Mouse (Mus musculus) adrenal gland, postnatal 10 days (tissue): Measurements from ENCODE around the gene Lypd4. TPM values are rescaled to one million over a fixed set of nuclear protein-coding genes. Genes with fewer than 3 reads are reported as not detected.
"Not testable (repeated sequence)": the region's sequence is repeated elsewhere in the genome, so short reads cannot be mapped to it uniquely, and the experiment has no call there.

Experiments
- DNase-seq: peaks from one replicate; pipeline ENCODE4 v3.0.0; 2021; ENCODE audit warnings: mixed read lengths
- long read RNA-seq, 2 experiments: library from polyadenylated mRNA; stranded (forward); transcript quantifications; one replicate each; pipeline ENCODE4 v2.0.0; 2021
- total RNA-seq, 2 experiments: library from RNA; stranded (reverse); gene quantifications; 2 replicates each; pipeline ENCODE4 v1.2.3; 2021

The Lypd4 gene
- not detected for total RNA-seq
- long read RNA-seq, experiment 1: 0 reads
- long read RNA-seq, experiment 2: 0 reads

DNA sequence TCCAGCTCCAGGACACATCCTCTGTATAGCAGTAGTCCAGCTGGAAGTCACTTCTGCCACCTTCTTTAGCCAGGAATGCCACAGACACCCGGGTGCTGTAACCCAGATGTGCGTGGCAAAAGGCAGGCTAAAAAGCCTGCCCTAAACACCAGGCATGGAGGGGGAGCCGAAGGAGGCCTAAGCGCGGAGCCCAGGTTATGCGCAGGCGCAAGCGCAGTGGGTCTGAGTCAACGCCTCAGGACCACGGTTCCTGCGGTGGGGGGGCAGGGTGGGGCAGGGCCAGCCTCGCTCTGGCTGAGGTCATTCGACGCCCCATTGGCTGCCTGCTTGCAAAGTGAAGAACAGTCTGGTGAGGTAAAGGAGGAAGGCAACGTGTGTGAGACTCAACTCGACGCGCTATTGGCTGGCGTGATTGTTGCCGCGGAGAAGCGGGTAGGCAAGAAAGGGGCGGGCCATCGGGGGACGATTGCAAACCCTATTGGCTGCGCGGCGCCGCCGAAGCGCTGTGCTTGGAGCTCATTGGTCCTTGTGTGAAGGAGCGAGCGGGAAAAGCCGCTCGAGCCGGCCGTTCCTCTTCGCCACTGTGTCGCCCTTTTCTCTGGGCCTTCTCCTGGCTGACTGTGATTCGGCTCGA, at the start of gene Lypd4, which contains the start of gene Dmrtc2:
Lypd4 (minus strand) TSS at position 410 of the 634 bp plus-strand sequence.
Dmrtc2 (plus strand) TSS at position 526 of the 634 bp plus-strand sequence.
- no peak for DNase-seq

DNA sequence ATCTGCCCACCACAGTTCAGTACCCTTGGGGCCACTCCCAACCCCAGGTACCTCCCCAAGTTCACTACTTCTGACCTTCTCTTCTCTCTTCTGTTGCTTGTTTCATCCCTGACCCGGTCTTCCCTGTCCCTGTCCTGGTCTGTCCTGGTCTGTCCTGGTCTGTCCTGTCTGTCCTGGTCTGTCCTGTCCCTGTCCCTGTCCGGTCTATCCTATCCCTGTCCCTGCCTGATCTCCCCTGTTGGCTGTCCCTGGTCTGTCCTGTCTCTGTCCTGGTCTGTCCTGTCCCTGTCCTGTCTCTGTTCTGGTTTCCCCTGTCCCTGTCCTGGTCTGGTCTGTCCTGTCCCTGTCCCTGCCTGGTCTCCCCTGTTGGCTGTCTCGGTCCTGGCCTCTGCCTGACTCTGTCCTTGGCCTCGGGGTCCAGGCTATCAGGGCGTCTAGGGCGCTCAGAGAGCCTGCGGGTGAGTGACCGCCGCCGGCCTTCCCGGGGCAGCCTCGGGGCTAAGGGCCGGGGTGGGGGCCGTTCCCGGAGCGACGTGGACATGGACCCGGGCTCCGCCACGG, 49.1 kb upstream of the Lypd4 start:
- no peak for DNase-seq

DNA sequence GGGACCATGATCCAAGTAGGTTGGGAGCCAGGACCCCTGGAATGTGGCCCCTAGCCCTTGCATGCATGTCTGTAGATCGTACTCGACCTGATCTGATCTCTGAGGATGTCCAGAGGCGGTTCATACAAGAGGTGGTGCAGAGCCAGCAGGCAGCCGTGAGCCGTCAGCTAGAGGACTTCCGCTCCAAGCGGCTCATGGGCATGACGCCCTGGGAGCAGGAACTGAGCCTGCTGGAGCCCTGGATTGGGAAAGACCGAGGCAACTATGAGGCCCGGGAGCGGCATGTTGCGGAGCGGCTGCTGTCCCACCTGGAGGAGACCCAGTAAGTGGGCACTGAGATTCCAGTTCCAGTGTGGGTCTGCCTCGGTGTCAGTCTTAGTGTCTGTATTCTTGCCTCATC, 42.7 kb upstream of the Lypd4 start:
- no peak for DNase-seq

DNA sequence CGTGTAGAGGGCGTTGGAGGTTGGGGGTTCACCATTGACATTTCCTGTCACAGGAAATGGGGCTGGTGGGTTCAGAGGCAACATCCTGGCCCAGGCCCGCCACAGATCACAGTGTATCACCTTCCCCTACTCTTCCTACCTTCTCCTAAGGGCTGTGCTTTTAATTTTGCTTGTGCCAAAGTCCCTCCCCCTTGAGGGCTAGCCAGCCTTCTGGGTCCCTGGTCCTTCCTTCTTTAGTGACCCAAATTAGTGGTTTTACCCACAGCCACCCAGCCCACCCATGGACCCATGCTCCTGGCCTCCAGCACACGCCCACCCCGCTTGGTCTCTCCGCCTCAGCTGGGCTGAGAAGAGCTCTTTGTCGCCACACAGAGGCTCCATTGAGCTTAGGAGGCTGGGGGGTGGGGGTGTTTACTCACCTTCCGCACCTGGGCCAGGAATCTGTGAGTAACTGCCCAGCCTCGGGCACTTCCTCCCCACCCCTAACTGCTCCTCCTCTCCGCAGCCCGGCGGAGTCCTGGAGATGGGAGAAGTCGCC, 37.5 kb upstream of the Lypd4 start:
- DNase-seq: no peak

DNA sequence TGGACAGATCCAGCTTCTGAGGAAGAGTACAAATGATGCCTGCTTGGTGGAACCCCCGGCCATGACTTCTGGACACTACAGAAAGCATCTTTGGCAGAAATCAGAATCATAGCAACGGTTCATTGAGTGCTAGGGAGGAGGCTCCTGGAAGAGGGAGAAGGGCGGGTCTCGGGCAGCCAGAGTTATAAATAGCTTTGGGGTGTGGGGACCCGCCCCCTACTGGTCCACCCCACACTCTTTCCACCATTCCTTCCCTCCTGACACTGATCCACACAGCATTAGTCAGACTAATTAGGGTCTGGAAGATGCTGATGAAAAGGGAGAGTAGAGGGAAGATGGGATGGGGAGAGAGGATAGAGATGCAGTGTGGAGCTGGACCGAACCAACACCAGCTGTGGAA, 36.8 kb upstream of the Lypd4 start:
- DNase-seq: no peak

DNA sequence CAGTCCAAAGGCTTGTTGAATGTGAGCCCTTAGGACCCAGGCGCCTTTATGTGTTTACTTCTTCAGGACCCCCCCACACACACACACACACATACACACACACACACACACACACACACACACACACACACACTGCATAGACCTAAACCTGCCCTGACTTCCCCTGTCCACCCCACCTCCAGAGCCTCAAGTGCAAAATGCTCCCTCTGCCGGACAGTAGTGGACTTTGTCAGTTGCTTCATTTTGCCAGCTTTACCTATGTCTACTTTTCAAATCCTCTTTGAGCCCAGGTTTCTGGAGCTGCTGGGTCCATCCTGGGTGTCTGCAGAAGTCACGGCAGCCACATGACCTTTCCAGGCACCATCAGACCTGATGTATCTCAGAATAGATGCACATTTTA, 35.2 kb upstream of the Lypd4 start:
- DNase-seq: peak; percentile 75

DNA sequence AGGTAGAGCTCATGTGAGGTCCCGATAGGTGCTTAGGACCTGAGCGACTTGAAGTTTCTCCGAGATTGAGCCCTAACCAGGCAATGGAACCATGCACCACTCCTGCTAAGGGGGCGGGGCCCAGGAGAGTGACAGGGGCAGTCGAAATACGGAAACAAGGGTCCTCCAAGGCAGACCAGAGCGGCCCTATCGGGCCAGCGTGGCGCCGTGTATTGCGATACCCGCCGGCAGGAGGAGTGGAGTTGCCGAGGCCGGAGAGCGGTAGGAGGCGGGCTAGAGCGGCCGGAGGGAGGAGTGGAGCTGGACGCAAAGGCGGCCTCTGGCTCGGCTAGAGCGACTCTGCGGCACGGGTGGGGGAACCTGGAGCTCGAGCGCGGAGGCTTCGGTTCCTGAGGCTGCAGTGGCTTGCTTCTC, 34.3 kb upstream of the Lypd4 start:
- peak; percentile 98 for DNase-seq

DNA sequence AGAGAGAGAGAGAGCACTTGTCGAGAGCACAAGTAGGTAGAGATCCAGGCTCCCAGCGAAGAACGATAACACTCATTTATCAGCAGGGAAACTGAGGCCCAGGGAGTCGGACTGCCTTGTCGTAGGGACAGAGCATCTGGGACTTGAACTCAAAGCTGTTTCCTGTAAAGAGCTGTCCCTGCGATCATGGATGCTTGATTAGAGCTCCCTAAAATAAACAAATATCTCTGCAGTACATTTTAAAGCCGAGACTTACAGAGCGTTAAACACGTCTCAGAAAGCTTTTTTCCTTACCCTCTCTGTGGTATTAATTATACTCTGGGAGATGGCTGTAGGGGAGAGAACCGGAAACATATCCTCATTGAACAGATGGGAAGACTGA, 33.7 kb upstream of the Lypd4 start:
- no peak for DNase-seq

DNA sequence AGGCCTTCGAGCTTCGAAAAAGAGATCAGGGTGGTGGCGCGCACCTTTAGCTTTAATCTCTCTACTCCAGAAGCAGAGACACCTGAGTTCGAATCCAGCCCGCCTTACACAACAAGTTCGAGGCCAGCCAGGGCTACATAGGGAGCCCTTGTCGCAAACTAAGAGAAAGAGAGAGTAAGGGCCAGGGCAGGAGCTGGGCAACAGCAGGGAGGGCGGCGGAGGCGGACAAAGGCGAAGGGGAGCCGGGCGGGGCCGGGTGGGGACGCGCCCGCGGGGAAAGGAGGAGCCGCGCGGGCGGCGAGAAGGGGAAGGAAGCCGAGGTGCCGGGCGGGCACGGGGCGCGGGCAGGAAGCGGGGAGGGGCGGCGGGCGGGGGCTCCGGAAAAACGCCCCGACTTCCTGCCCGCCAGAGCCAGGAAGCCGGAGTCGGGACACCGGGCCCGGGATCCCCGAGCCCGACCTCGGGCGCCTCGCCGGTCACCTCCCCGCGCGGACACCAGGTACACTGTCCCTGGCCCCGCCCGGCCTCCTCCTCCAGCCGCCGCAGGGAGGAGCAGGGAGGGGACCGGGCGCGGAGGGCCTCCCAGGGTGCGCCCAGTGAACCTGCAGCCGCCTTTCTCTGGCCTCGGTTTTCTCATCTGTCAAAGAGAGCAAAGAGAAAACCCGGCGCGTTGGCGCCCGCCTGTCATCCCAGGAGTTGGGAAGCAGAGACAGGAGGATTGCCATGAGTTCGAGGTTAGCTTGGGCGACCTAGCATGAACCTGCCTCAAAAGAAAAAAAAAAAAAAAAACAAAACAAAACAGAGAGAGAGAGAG, 33.1 kb upstream of the Lypd4 start, which contains the start of gene Arhgef1:
Arhgef1 (plus strand) TSS at position 283 of the 814 bp plus-strand sequence.
- DNase-seq: peak; percentile 79

DNA sequence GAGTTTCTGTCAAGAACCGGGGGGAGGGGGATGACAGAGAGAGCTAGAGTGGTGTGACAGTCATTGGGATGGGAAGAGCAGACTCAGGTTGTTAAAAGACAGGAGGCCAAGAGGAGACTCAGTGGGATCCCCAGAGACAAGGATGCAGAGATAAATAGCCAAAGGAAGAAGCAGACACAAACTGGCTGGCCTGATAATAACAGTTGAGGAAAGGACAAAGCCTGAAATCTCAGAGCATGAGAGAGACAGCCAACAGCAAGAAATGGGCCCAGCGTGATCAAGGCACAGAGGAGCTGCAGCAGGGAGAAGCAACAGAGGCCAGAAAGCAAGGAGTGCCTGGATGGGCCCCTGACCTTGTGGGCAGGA, 32.5 kb upstream of the Lypd4 start:
- no peak for DNase-seq

DNA sequence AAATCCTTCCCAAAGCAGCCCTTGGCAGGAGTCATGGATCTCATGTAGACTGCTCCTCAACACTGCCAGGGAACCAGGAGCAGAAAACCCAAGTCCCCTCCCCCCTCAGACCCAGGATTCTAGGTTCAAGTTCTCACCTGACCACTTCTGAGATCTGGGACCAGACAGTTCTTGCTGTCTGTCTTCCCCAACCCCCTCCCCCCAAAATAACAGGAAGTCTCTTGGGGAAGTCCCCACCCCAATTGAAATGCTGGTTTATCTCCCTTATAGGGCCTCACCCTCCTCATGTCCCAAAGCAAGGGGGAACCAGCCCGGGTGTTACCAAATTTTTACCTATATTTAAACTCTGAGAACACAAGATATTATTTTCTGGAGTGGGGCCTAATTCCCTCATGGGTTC, 32.1 kb upstream of the Lypd4 start:
- DNase-seq: no peak

DNA sequence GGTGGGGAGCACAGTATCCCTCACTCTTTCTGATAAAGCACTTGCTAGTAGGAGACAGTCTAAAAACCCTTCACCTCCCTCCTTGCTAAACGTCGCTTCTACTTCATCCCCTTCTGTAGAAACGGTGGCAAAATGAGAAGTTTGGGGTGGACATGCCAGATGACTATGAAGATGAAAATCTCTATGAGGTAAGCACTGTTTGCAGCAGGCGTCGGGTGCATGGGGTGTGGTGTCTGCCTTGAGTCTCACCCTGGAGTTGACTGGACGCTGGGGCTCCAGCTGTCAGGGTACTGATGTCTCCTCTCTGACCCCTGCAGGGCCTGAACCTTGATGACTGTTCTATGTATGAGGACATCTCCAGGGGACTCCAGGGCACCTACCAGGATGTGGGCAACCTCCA, 31.4 kb upstream of the Lypd4 start:
- no peak for DNase-seq

DNA sequence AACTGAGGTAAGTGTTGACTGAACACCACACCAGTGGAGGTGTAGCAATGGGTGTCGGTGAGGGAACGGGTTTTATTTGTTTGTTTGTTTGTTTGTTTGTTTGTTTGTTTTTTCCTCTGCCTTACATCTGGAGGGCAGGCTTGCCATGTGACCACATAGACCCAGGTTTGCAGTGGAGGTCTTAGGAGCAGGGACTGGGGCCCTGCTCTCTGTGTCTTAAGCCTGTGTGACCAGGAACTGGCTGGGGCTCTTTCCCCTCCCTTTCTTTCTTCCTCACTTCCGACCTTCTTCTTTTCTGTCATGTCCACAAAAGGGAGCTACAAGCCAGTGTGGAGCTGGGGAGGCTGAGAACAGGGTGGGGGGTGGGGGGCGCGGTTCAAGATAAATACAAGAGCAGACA, 28.2 kb upstream of the Lypd4 start:
- DNase-seq: no peak

DNA sequence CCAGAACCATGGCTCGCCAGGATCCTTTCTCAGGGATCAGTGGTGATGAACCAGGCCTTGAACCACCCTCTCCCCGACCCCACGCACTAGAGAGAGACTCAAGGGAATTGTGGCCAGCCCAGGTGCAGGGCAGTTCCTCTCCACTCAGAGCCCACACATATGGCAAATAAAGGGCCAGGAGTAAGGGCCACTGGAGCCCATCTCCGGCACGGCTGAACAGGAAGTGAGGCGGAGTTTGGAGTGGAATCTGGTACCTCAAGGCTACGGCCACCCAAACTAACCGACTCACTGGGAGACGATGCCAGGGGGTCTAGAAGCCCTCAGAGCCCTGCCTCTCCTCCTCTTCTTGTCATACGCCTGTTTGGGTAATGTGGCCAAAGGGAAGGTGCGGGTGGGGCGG, 27.5 kb upstream of the Lypd4 start, which contains the start of gene Cd79a:
Cd79a (plus strand) TSS at position 158 of the 400 bp plus-strand sequence.
- DNase-seq: no peak

DNA sequence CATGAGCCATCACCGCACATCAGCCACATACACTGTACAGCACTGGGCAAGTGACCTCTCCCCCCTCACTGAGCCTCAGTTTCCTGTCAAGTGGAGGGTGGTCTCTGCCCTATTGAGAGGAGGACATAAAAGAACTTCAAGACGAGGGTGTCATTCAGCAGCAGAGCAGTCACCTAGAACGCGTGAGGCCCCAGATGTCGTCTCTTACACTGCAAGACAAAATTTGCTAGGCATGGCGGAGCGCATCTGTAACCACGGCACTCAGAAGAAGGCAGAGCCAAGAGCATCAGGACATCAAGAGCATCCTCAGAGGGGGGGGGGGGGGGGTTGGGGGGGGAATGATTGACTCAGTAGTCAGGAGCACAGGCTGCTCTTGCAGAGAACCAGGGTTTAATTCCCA, 26.5 kb upstream of the Lypd4 start:
- DNase-seq: no peak

DNA sequence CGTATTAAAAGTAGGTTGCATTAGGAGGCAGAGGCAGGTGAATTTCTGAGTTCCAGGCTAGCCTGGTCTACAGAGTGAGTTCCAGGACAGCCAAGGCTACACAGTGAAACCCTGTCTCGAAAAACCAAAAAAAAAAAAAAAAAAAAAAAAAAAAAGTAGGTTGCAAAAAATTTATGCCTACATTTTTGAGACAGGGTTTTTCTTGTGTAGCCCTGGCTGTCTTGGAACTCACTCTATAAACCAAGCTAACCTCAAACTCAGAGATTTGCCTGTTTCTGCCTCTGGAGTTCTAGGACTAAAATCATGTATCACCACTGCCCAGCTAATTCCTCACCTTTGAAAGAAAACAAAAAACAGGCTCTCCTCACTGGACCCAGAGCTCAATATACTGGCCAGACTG, 26.0 kb upstream of the Lypd4 start:
- not testable (repeated sequence) for DNase-seq

DNA sequence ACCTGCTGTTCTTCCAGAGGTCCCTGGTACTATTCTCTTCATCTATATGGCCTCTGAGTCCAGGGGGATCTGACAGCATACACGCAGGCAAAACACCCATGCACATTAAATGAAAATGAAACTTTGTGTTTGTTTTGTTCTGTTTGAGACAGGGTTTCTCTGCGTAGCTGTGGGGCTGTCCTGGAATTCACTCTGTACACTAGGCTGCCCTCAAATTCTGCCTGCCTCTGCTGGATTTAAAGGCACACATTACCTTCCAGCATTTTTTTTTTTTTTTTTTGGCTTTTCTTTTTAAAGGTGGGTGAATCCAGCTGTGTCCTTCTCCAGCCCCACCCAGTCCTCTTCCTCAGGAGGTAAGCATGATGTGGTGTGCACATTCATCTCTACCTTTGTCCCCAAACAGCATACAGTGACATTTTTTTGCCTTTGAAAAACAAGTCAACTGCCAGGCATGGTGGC, 22.4 kb upstream of the Lypd4 start:
- DNase-seq: no peak

DNA sequence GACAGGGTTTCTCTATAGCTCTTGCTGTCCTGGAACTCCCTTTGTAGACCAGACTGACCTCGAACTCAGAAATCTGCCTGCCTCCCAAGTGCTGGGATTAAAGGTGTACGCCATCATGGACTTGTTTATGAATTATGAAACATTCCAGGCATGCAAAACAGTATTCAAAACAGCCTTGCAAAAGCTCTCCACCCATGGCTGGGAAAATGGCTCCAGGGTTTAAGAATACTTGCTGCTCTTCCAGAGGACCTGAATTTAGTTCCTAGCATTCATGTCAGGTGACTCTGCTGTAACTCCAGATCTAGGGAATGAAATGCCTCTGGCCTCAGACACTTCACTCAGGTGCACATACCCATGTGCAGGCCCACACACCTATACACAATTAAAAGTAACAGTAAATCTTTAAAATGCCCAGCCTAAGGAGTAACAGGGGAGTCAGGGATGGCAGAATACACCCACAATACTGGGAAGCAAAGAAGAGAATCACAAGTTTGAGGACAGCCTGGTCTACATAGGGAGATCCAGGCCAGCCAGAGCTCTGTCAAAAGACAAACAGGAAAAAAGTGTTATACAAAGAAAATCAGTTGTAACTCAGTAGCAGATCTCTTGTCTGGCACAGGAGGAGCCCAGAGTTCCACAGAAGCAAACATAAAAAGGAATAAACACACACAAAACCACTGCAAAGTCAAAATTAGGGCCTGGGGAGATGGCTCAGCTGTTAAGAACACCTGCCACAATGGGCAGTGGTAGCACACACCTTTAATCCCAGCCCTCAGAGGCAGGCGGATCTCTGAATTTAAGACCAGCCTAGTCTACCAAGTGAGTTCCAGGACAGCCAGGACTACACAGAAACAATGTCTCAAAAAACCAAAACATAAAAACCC, 21.7 kb upstream of the Lypd4 start:
- DNase-seq: no peak

DNA sequence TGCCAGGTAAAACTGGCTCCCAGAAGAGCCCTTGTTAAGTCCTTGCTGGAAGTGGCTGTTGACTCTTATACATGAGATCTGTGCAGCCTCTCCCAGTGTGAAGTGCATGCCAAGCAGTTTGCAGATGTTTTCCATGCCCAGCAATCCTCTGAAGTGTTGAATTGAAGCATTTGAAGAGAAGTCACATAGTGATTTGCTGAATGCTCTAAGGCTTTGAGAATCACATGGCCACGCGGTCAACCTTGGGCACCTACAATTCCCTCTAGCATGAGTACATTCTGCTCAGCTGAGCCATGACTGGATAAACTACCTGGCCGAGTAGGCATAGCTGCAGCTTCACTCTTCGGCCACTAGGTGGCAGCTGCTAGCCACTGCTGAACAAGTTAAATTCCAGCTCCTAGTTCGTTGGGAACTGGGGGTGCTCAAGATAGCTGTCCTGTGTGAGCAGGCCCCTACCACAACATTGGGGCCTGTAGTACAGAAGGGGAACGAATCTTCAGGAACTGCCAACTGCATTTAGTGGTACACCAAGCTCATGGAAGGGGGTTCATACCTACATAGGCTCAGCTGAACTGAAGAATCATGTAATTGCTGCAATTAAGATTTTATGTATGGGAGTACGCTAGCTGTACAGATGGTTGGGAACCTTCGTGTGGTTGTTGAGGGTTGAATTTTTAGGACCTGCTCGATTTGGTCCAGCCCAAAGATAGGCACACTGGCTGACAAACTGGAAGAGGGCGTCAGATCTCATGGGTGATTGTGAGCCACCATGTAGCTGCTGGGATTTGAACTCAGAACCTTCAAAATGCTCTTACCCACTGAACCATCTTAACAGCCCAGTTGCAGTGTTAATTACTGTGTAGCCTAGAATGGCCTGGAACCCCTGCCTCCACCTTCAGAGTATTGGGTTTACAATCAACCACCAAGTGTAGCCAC, 20.8 kb upstream of the Lypd4 start:
- DNase-seq: peak; percentile 83

DNA sequence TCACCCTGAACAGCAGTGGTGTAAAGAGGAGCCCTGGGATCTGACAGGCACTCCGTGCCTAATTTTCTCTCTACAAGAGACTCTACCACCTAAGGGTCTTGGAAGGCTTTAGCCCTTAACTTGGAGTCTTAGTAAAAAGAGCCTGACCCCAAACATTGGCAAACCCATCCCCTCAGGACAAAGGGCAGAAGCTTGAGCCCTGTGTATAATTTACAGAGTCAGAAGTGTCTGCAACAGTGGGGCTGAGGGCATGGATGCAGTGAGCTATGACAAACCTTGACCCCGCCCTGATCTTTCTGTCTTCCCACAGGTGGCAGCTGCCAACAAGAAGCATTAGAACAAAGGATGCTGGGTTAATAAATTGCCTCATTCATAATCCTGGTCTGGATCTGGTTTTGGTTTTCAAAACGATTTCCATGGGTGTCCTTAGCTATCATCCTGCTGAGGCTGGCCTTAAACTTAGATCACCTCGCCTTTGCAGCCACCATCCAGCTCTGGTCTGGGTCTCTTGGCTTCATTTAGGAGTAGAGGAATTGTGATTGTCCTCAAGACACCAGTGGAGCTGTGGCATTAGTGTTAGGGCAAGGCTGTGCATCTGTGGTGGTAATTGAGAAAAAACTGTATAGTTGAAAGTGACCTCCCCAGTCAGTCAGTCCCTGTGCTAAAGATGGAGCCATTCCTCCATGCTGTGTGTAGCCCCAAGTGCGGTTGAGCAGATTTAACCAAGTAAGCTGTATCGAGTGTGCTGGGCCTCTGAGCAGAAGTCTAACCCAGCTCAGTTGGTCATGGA, 19.9 kb upstream of the Lypd4 start:
- DNase-seq: no peak
